Mouse (Mus musculus) fat pad, adult 2 months (tissue): ENCODE measurements around the gene Tmem86a.

ENCODE experiments used
- DNase-seq: peaks from one replicate; pipeline ENCODE4 v3.0.0-alpha.2; 2011; ENCODE audit warnings: low read depth, low spot score; ENCODE audit errors: extremely low read depth

The Tmem86a gene

DNA sequence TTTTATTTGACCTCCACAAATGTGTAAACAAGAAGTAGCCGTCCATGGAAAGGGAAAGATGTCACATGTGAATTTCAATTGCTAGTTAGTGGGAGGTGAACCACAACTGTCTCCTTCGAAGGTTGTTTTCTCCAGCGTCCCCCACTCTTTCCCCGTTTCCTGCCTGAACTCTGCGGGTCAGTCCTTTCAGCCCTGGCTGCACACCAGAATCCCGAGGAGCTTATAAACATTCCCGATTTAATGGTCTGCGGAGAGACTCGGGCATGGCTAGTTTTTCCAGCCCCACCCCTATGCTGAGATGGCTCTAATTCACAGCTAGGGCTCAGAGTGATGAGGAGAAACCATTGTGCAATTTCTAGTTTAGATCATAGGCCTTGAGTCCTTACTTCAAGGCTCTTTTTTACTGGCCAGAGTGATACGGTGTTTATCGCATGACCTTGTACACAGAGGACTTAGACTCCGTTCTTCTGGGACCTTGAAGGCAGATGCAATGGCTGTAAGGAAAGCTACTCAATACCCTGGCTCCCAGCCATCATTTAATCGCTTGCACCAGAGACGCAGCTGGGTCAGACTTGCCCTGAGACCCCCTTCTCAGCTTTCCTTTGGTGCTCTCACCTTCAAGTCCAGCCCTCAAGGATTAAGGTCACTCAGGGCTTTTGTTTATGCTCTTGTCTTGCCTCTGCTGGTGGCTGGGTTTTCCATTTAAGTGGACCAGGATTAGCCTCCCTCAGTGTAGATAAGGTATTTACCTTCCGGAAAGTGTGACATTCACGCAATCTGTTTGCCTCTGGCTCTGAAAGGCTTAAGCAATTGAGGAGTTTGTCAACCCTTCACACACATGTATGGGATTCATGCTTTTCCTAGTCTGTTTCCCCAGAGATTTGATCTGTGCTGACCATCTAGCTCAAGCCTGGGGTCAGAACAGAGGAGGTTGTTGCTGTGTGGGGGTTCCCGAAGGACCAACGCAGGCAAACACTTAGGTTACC is 23.4 kb downstream of the Tmem86a start:
- no peak for DNase-seq

DNA sequence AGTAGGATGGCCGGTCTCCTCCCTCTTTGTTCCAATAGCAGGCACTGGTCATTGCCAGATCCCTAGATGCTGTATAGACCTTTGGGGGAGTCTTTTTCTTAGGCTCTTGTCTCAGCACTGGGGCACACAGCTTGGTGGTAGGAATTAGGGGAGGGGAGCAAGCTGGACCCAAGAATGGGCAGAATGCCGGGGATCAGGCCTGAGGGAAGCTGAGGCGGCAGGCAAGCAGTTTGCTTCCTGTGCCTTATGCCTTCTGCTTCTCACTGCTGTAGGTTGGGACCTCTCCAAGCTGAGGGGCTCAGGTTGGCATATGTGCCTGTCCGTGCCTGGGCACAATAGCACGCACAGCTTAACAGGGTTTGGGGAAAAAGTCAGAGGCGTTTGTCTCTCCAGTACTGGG is 25.8 kb downstream of the Tmem86a start:
- DNase-seq: no peak

DNA sequence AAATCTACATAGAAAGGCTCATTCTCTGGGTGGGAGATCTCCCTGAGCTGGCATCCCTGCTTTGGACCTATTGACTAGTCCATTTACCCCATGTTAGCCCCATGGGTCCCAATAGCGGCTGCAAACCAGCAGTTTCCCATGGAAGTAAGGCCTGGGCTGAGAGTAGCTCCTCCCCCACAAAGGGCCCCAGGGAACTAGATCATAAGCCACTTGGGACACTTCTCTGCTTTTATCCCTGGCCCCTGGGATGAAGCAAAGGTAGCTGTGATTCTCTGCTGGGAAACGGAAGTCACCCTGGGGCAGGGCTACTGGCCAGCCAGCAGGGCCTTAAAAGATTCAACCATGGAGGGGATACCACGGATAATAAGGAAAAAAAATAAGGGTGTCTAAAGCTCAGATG is 26.3 kb downstream of the Tmem86a start:
- DNase-seq: no peak

DNA sequence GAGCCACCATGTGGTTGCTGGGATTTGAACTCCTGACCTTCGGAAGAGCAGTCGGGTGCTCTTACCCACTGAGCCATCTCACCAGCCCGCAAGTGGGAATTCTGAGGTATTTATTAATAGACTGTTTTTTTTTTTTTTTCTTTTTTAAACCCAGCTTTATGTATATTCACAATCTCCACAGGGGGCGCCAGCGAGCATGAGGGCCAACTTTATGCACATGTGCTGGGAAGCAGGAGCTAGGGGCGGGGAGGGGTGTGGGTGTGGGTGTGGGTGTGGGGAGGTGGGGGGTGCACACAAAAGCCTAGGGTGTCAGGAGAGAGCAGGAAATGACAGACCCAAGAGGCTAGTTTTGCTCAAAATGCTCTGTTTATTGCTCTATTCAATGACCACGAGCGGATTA is 27.1 kb downstream of the Tmem86a start:
- no peak for DNase-seq

DNA sequence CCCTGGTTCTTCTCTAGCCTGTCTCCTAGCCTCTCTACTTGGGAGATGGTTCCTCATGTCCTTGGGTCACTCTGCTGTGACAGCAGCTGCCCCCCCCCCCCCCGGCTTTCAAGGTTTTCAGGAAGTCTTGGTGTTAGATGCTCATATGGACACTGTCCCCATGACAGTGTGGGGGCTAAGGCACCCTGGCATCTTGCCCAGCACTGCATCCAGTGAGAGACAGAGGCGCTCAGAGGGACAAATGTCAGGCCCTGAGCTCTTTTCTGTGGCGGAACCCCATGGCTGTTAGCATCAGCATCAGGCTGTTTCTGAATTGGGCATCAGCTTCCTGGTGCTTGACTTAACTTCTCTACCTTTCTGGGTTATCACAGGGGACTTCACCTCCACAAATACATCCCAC is 30.5 kb downstream of the Tmem86a start:
- no peak for DNase-seq

DNA sequence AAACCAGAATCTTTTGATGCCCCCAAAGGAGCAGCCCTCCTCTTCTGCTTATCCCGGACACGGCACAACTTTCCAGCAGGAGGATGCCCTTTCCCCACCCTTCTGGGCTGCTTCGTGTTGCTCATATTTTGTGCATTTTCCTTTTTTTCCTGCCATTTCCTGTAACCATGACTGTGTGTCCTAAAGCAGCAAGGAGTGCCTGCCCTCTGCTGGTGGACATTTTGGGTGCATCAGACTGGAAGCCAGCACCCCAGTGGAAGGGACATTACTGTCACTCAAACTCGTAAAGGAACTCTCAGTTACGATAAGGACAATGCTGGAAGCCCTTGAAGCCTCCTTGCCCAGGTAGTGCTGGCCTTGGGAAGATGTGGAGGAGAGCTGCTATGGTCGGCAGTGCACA is 30.9 kb downstream of the Tmem86a start:
- no peak for DNase-seq

- no peak for DNase-seq
These were observed 34.7 kb downstream of the Tmem86a start for GRCm38 (mm10) chr7:47085075-47085474.

- DNase-seq: no peak
These were observed 43.5 kb downstream of the Tmem86a start for GRCm38 (mm10) chr7:47093935-47094334.

DNA sequence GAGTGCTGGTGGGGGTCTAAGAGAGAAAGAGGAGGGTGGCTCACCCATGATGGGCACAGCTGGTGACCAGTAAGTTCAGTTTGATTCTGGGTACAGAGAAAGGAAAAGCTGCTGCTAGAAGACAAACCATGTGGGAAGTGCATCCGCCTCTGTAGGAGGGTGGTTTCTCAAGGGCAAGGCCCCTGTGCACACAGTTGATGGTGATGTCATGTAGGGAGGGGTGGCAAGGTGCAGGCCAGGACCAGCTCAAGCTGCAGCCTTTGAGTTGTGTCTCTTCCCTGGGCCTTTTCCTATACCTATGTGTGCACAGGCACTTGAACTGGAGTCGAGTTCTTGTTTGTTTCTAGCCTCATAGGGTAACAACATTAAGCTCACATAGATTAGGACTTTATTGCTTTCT is 44.6 kb downstream of the Tmem86a start:
- no peak for DNase-seq

DNA sequence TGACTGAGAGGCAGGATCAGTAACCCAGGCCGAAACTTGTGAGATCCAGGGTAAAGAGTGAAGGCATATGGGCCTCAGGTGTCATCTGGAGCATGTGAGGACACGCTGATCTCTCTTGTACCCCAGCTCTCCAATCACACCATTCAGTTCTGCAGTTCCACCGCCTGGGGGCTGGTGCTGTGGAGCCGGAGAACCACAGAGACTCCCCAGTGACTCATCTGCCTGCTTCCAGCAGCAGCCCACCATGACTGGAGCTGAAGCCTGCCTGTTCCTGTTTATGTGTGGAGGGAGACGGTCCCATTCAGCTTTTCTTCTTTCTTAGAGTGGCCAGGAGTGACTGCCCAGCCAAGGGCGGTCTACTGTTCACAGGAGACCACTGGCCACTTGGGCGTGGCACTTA is 47.6 kb downstream of the Tmem86a start:
- DNase-seq: no peak

DNA sequence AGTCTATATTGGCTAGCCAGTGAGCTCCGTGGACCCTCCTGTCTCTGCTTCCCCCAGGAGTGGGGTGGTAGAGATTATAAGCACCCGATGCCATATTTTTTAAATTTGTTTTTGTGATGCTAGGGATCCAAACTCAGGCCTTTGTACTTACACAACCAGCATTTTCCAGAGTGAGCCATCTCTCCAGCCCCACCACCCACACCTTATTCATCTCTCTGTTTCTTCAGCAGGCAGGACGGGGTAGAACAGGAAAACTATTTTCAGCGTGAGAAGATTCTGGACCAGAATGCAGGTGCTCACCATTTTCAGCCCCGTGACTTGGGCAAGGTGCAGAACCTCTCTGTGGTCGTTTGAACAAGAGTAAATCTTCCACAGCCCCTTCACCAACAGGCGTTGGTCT is 48.9 kb downstream of the Tmem86a start:
- DNase-seq: no peak

DNA sequence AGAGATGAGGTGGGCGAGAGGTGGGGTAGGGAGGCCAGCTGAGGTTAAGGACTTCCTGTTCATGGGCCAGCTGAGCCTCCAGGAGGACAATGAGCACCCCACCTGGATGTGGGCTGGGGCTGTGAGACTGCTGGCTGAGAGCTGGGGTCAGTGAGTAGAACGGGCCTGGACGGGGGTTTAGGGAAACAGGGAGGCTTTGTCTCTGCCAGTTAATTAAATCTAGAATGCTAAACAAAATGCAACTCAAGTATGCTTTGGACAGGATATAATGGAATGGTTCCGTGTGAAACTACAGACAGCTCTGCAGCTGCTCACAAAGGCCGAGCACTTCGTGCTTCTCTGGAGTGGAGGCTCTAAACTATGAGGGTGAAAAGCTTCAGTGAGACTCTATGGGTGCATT is 50.2 kb downstream of the Tmem86a start:
- no peak for DNase-seq

- DNase-seq: no peak
These were observed 52.6 kb downstream of the Tmem86a start for GRCm38 (mm10) chr7:47102970-47103369.

DNA sequence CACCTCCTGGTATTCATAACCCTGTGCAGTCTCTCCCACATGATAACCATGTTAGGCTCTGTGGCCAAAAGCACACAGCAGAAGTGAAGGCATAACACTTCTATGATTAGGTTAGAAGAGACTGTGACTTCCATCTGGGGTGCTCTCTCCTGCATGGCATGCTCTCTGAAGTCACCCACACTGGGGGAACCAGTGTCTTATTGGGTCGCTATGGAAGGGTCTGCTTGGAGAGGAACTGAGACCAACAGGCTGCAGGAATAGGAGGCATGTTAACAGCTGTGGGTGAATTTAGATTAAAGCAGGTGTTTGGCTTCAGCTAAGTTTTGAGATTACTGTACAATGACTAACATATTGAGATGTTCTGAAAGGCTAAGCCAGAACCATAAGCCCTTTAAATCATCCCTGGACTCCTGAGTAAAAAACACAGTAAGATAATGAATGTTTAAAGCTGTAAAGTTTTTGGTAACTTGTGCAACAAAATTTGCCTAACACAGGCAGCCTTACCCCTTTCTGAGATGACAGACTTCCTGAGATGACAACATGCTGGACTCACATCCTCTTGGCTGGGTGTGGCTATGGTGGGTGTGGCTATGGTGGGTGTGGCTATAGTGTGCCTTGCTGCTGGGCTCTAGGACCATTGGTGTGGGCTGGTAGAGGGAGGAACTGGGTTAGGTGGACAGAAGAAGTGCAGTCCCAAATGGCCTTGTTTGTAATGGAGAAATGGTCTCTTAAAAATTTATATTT is 53.4 kb downstream of the Tmem86a start:
- no peak for DNase-seq
